In the genomic region with DNA sequence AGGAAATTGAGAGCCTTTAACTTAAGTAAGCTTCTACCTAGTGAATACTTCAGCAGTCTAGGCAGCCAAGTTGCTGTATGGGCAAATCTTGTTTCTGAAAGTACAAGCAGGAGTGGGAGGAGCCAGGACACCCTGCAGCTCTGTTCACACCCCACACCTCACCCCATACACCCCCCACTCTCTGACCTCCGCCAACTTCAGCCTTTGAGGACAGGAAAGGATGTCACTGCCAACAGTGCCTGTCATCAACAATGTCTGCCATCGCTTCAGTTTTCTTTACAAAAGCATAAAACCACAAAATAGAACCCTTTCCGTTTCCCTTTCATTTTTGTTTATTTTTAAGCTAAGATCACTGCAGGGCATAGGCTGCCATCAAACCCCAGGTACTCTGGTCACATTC, we compare ENCODE assay signal across 18 mouse cellular contexts. TPM values are rescaled to one million over a fixed set of nuclear protein-coding genes. Genes with fewer than 3 reads are reported as not detected.
DNase-seq lines count a peak whose midpoint lies in the region; ATAC-seq and TF ChIP-seq lines count a peak whose summit lies in the region.
"Had no signal": no experiment of that assay in that cellular context is flagged by ENCODE, and none has a peak within 500 bp of the region (broad histone marks: within the 10 kb centered on the region; RNA-seq: fewer than 3 reads in every experiment).

No protein-coding gene starts in this region.

- ATAC-seq in hematopoietic stem cell, adult 5-6 weeks (replicated peaks in 1 of 2; ENCODE audit: insufficient read depth in 1 of 2, low FRiP score in 2 of 2, low TSS enrichment in 1 of 2, low read depth in 1 of 2, poor library complexity in 2 of 2, severe bottlenecking in 2 of 2) = peak; percentile 29 to 57
- ATAC-seq: forebrain, embryonic 13.5 days had no signal

- TF ChIP-seq POLR2A in thymus, adult 2 months (IDR thresholded peaks at IDR 0.05; ENCODE audit: control insufficient read depth, extremely low read depth, insufficient read depth, low read length, poor library complexity) = no peak

- H3K4me3 ChIP-seq in thymus, adult 2 months (ENCODE audit: control insufficient read depth, insufficient read depth, low read length) = no peak overlapping the region
- H3K4me3 ChIP-seq: embryonic facial prominence, embryonic 13.5 days; forebrain, embryonic 13.5 days; megakaryocyte, embryonic 14.5 days; neural tube, embryonic 15.5 days had no signal

- H3K27ac ChIP-seq in thymus, adult 2 months (ENCODE audit: control insufficient read depth, insufficient read depth, low read length) = peak overlapping the region; percentile 85
- H3K27ac ChIP-seq: embryonic facial prominence, embryonic 13.5 days; forebrain, embryonic 13.5 days; kidney, postnatal 0 days; liver, embryonic 14.5 days; neural tube, embryonic 15.5 days had no signal

- WGBS in thymus, adult 2 months = 7% methylated on average over 3 of the region's 3 CpGs

- peak; percentile 64 for DNase-seq in 416B (ENCODE audit: low read depth)
- DNase-seq in CD4-positive helper T cell, adult 2 months (ENCODE audit: low read depth, low spot score) = peak; percentile 87
- peak; percentile 58 for DNase-seq in thymus, adult 2 months
- no peak for DNase-seq in testis, postnatal 10 days (ENCODE audit: low spot score)
- DNase-seq in right cerebral cortex, postnatal 36 days (ENCODE audit: low spot score in 2 of 2) = no peak
- DNase-seq in adrenal gland, adult (ENCODE audit: inconsistent age in 2 of 2, low spot score in 1 of 2) = no peak
- DNase-seq: cerebellum, postnatal 25 days; heart, postnatal 36 days; layer of hippocampus, adult 9-11 months; left cerebral cortex, postnatal 4 days had no signal

- H3K27me3 ChIP-seq in thymus, adult 2 months (ENCODE audit: control insufficient read depth, insufficient read depth, low read length) = no peaks in the 10 kb centered on the region
- H3K27me3 ChIP-seq: embryonic facial prominence, embryonic 13.5 days; forebrain, embryonic 13.5 days; megakaryocyte, embryonic 14.5 days; neural tube, embryonic 15.5 days had no signal

- no peak for TF ChIP-seq CTCF in thymus, adult 2 months (IDR thresholded peaks at IDR 0.05; ENCODE audit: borderline replicate concordance, control insufficient read depth, extremely low read depth, insufficient read depth, low read length, poor library complexity)

- H3K36me3 ChIP-seq in thymus, adult 2 months (ENCODE audit: control insufficient read depth, insufficient read depth, low read length) = peaks cover 7% of the 10 kb centered on the region
- H3K36me3 ChIP-seq: neural tube, embryonic 15.5 days had no signal

- peaks cover 17% of the 10 kb centered on the region for H3K4me1 ChIP-seq in thymus, adult 2 months (replicated peaks; ENCODE audit: control insufficient read depth, insufficient read depth, low read length)
- H3K4me1 ChIP-seq: embryonic facial prominence, embryonic 13.5 days; forebrain, embryonic 13.5 days; neural tube, embryonic 15.5 days had no signal

RNA-seq across cellular contexts. Expression of a gene that starts 20.7 kb away (rescaled TPM):
- total RNA-seq in hematopoietic stem cell, adult 5-6 weeks (2017) = 0.94 TPM in 1 of 2 replicates, not detected in the other
- polyA plus RNA-seq in thymus, adult 2 months (2012; rRNA removed) = 4.3 and 4.7 TPM in 2 replicates
- total RNA-seq: gastrocnemius, adult 8-10 months had no signal

RNA-seq across cellular contexts. Expression of a gene that starts 44.4 kb away (rescaled TPM):
- 85.6 and 101 TPM in 2 replicates for total RNA-seq in hematopoietic stem cell, adult 5-6 weeks (2017)
- polyA plus RNA-seq in thymus, adult 2 months (2012; rRNA removed) = 42.0 and 53.7 TPM in 2 replicates

Comparison
In these comparisons a context has a peak if more than half of its experiments do, and no peak if none do; other contexts are left out.
1. DNase-seq: peak in 416B (single experiment), CD4-positive helper T cell, adult 2 months (single experiment) and thymus, adult 2 months (single experiment); none in testis, postnatal 10 days (single experiment), right cerebral cortex, postnatal 36 days (0 of 2) and adrenal gland, adult (0 of 2).